Mouse (Mus musculus) embryo, embryonic 9.5 days (tissue): ENCODE data around the gene Snorc.
"Not testable (repeated sequence)": the region's sequence is repeated elsewhere in the genome, so short reads cannot be mapped to it uniquely, and the experiment has no call there.

Source experiments
- DNase-seq: peaks from one replicate; pipeline ENCODE4 v3.0.0-alpha.2; 2017; ENCODE audit errors: extremely low spot score

Gene Snorc

GRCm38 (mm10) chr1:87469971-87470370 lies at the start of gene Snorc:
TSS of gene Snorc (plus strand) at chr1:87470271.
- not testable (repeated sequence) for DNase-seq

GRCm38 (mm10) chr1:87435125-87435524 lies 34.9 kb upstream of the Snorc start:
- DNase-seq, result no peak

GRCm38 (mm10) chr1:87436583-87436982 lies 33.5 kb upstream of the Snorc start:
- DNase-seq, result no peak

- peak; percentile 59 for DNase-seq
Measured at GRCm38 (mm10) chr1:87447183-87448104, 22.6 kb upstream of the Snorc start.

GRCm38 (mm10) chr1:87449432-87449831 lies 20.6 kb upstream of the Snorc start:
- DNase-seq, result no peak

GRCm38 (mm10) chr1:87456425-87456824 lies 13.6 kb upstream of the Snorc start:
- no peak for DNase-seq

- no peak for DNase-seq
Measured at GRCm38 (mm10) chr1:87458045-87458444, 12.0 kb upstream of the Snorc start.

GRCm38 (mm10) chr1:87459856-87460255 lies 10.2 kb upstream of the Snorc start:
- not testable (repeated sequence) for DNase-seq

GRCm38 (mm10) chr1:87467469-87467868 lies 2.6 kb upstream of the Snorc start:
- DNase-seq, result no peak

- peak; percentile 3 for DNase-seq
Measured at GRCm38 (mm10) chr1:87468321-87468720, 1.8 kb upstream of the Snorc start.

- DNase-seq, result no peak
Measured at GRCm38 (mm10) chr1:87471914-87472313, 1.8 kb downstream of the Snorc start.

- DNase-seq, result no peak
Measured at GRCm38 (mm10) chr1:87472576-87472975, 2.5 kb downstream of the Snorc start.

GRCm38 (mm10) chr1:87475076-87475895 lies 5.2 kb downstream of the Snorc start:
- DNase-seq, result peak; percentile 28

GRCm38 (mm10) chr1:87482546-87482945 lies 12.5 kb downstream of the Snorc start:
- no peak for DNase-seq

- DNase-seq, result no peak
Measured at GRCm38 (mm10) chr1:87486386-87486785, 16.3 kb downstream of the Snorc start.

- no peak for DNase-seq
Measured at GRCm38 (mm10) chr1:87492285-87492684, 22.2 kb downstream of the Snorc start.

- no peak for DNase-seq
Measured at GRCm38 (mm10) chr1:87493542-87493941, 23.5 kb downstream of the Snorc start.

- DNase-seq, result no peak
Measured at GRCm38 (mm10) chr1:87505524-87505923, 35.5 kb downstream of the Snorc start.

GRCm38 (mm10) chr1:87507857-87508256 lies 37.8 kb downstream of the Snorc start:
- no peak for DNase-seq

GRCm38 (mm10) chr1:87508591-87509560 lies 38.8 kb downstream of the Snorc start:
- peak; percentile 24 for DNase-seq

GRCm38 (mm10) chr1:87509561-87510165 lies 39.6 kb downstream of the Snorc start, which contains the start of gene Neu2:
TSS of gene Neu2 (plus strand) at chr1:87509889.
- no peak for DNase-seq
